Mouse (Mus musculus): ENCODE measurements around the gene Odf3. TPM values are rescaled to one million over a fixed set of nuclear protein-coding genes. Genes with fewer than 3 reads are reported as not detected.
"Not testable (repeated sequence)": the region's sequence is repeated elsewhere in the genome, so short reads cannot be mapped to it uniquely, and the experiment has no call there.

Odf3 gene
- polyA plus RNA-seq, 1 experiment from 2014 or later: 0.13 TPM

DNA sequence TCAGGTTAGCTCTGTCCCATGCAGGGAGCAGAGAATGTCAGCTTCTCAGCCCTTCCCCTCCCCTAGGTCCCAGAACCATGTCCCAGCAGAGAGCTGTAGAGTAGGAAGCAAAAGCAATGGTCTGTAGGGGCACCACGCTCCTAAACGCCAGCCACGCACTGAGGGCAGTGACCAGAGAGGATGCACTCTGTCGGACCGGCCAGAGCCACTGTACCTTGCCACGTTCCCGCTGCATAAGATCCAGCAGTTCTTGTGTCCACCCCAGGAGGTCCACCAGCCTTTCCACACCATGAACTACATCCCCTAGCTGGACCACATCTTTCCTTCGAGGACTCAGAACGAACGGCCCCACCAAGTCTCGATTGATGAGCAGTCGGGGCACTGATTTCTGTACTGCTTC lies 17.2 kb downstream of the Odf3 start:
- peaks cover 65% of the 10 kb centered on the region for H3K36me3 ChIP-seq (replicated peaks)
- WGBS: 95% methylated on average over 12 of the region's 12 CpGs

DNA sequence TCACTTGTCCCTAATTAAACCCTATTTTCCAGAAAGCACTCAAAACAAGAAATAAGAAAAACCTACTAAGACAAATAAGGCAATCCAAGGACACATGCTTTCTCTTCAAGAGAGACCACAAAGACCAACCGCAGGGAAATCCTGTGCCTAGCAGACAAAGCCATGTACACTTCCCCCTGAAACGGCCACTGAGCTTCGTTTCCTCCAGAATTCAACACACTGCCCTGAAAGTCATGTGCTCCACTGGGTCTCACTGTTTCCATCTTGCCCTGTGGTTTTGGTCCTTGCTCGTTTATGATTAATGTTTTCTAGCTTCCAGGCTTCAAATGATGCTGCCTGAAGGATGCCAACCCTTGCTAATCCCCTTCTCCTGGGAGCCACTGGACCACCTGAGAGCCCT lies 26.6 kb downstream of the Odf3 start:
- no peak overlapping the region for H3K27ac ChIP-seq
- no peak overlapping the region for H3K4me3 ChIP-seq (replicated peaks)
- no peak overlapping the region for H3K4me2 ChIP-seq
- H3K9ac ChIP-seq: no peak overlapping the region
- H3K9me3 ChIP-seq: no peaks in the 10 kb centered on the region
- no peaks in the 10 kb centered on the region for H3K4me1 ChIP-seq
- no peaks in the 10 kb centered on the region for H3K27me3 ChIP-seq
- H3K36me3 ChIP-seq (replicated peaks): peaks cover 39% of the 10 kb centered on the region
- WGBS: 87% methylated on average over 4 of the region's 4 CpGs
- ATAC-seq (ENCODE audit: low FRiP score): no peak

More for the DNA sequence above, 17.2 kb downstream of the Odf3 start:
- Histone ChIP-seq H3K27ac (no peak overlapping the region), H3K4me3 (replicated peaks) (no peak overlapping the region), H3K4me1 (0 out of 2 replicates have a peak, but pooled peaks cover under 1% of the 10 kb centered on the region), H3K9me3 (no peaks in the 10 kb centered on the region), H3K27me3 (no peaks in the 10 kb centered on the region), H3K9ac (no peak overlapping the region), H3K4me2 (no peak overlapping the region)
- no peak for ATAC-seq (ENCODE audit: low FRiP score)

DNA sequence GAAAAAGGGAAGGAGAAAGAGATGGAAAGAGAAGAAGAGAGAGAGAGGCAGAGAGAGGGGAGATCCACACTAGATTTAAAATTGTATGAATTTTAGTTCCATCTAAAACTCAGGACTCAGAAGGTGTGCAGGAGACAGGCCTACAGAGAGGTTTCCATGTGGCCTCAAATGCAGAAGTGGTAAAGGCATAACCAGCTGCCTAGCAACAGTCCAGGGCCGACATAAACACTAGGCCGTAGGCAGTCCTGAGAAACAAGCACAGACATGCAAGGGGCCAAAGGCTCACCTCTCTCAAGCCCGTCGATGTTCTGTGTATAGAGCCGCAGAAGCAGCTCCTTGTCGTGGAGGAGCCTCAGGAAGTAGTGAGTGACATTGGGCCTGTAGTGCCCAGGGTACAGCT lies 29.8 kb downstream of the Odf3 start:
- no peak overlapping the region; the same call in 1 of the 2 replicates for H3K9ac ChIP-seq
- no peaks in the 10 kb centered on the region for H3K27me3 ChIP-seq
- H3K4me3 ChIP-seq (replicated peaks): no peak overlapping the region
- H3K9me3 ChIP-seq: no peaks in the 10 kb centered on the region
- WGBS: 92% methylated on average over 6 of the region's 6 CpGs
- peaks cover 7% of the 10 kb centered on the region for H3K4me1 ChIP-seq
- no peak overlapping the region for H3K27ac ChIP-seq
- ATAC-seq (ENCODE audit: low FRiP score): no peak
- H3K4me2 ChIP-seq: no peak overlapping the region
- H3K36me3 ChIP-seq (replicated peaks): peaks cover 33% of the 10 kb centered on the region

DNA sequence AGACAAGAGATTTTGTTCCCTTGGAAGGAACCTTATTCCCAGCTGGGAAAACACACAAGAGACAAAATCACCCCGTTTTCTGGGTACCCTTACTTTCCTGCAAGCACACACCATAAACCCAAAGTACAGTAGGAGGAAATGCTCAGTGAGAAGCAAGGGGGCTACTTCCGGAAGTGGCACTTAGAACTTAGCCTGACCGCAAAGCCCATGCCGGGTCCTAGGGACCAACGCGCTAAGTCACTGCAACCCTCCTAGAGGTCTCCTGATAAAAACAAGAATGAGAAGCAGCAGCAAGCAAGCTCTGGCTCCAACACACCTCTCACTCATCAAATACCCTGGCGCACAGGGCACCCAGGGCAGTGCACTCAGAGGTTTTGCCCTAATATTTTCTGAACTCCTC lies 31.8 kb downstream of the Odf3 start:
- no peak for ATAC-seq (ENCODE audit: low FRiP score)
- Histone ChIP-seq H3K9me3 (no peaks in the 10 kb centered on the region), H3K4me3 (replicated peaks) (no peak overlapping the region), H3K27ac (no peak overlapping the region), H3K36me3 (replicated peaks) (peaks cover 30% of the 10 kb centered on the region), H3K9ac (no peak overlapping the region), H3K4me1 (peaks cover 17% of the 10 kb centered on the region), H3K4me2 (no peak overlapping the region), H3K27me3 (no peaks in the 10 kb centered on the region)
- WGBS: 92% methylated on average over 7 of the region's 7 CpGs

DNA sequence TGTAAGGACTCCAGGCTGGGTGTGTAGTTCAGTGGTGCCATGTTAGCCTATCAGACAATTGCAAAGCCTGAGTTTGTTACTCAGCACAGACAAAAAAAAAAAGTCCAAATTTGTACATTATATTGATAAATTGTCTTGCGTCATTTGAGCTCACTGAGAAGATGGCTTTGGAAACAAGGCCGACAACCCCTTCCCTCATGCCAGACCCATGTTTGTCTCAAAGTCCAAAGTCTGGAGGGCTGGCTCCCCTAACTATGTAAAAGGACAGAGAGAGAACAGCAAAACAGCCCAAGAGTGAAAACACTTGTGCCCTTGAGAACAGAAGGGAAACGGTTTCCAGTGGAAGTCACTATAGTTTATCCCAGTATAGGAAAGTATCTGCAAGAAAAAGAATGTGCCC lies 32.8 kb downstream of the Odf3 start:
- no peak overlapping the region for H3K9ac ChIP-seq
- no peaks in the 10 kb centered on the region for H3K9me3 ChIP-seq
- H3K27ac ChIP-seq: no peak overlapping the region
- H3K4me1 ChIP-seq: peaks cover 17% of the 10 kb centered on the region
- 91% methylated on average over 3 of the region's 3 CpGs for WGBS
- no peaks in the 10 kb centered on the region for H3K27me3 ChIP-seq
- peak overlapping the region; percentile 66; the same call in 1 of the 2 replicates for H3K4me2 ChIP-seq
- peaks cover 22% of the 10 kb centered on the region for H3K36me3 ChIP-seq (replicated peaks)
- ATAC-seq (ENCODE audit: low FRiP score): no peak
- no peak overlapping the region for H3K4me3 ChIP-seq (replicated peaks)

DNA sequence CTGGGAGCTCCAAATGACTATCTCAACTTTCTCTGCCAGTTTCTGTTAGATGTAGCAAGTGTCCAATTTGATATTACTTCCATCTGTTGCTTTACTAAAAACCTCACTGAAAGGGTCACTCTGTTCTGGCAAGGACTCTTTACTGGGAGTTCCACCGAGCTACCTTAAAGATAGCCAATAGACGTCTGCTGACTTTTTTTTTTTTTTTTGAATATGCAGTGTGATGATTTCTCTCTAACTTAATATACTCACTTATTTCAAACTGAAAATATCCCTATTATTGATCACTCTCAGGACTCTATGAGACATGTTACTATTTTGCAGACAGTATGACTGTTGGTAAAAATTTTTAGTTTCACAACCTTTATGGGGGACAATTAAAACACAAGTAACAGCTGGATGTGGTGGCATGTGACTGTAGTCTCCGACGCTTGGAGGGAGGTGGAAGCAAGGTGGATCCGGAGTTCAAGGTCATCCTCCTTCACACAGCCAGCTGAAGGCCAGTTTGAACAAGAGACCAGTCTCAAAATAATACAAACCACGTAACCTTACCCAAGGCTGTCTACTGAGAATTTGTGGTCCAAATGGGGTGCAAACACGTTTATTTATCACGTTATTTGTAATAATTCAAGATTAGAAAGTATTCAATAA lies 33.4 kb downstream of the Odf3 start:
- H3K4me1 ChIP-seq: peaks cover 17% of the 10 kb centered on the region
- peak overlapping the region; percentile 95 for H3K4me3 ChIP-seq (replicated peaks)
- no peak for ATAC-seq (ENCODE audit: low FRiP score)
- H3K27ac ChIP-seq: no peak overlapping the region
- H3K9me3 ChIP-seq: no peaks in the 10 kb centered on the region
- H3K4me2 ChIP-seq: peak overlapping the region; percentile 66
- WGBS: 32% methylated on average over 8 of the region's 8 CpGs
- H3K36me3 ChIP-seq (replicated peaks): peaks cover 20% of the 10 kb centered on the region
- peak overlapping the region; percentile 83 for H3K9ac ChIP-seq
- H3K27me3 ChIP-seq: no peaks in the 10 kb centered on the region

DNA sequence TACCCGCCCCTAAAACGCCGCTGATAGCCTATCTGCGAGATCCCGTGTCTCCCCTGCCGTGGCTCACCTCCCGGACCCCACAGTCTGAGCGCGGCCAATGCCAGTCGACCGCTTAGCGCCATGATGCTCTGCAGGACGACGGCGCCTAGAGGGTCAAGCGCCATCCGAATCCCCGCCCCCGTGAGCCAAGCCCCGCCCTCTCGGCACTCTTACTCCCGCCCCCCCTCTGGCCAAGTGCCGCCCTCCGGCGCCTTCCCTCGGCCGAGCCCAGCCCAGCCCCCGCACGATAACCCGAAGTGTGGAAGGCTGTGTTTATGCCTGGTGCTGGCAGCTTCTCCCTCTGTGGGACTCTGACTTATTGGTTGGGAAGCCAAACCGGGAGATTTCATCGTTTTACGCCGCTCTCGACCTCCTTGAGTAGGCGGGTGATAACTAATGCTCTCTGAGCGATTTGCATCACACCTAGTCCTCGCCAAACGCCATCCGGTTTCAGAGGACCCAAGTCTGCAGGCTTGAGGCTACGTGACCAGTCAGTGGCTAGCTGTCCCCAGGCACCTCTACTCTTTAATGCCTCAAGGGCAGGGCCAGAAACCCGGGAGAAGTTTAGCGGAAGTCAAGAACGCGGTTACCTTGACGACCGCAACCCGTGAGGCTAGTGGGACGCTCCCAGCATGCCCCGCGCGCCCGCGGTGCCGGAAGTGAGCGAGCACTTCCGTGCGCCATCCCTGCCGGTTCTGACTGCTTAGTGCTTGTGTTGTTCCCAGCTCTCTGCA lies 34.3 kb downstream of the Odf3 start, which contains the start of the genes Psmd13 and Sirt3:
TSS of gene Psmd13 (plus strand) at position 273 of the 773 bp plus-strand sequence.
TSS of gene Sirt3 (minus strand) at position 614 of the 773 bp plus-strand sequence.
- H3K36me3 ChIP-seq (replicated peaks): peaks cover 21% of the 10 kb centered on the region
- under 1% methylated on average over 57 of the region's 59 CpGs for WGBS
- H3K4me3 ChIP-seq (replicated peaks): peak within 1 kb of the TSS; percentile 95
- no peaks in the 10 kb centered on the region for H3K9me3 ChIP-seq
- peak within 1 kb of the TSS; percentile 84 for H3K27ac ChIP-seq
- peak; percentile 96 for ATAC-seq (ENCODE audit: low FRiP score)
- peaks cover 17% of the 10 kb centered on the region for H3K4me1 ChIP-seq
- peak within 1 kb of the TSS; percentile 83 for H3K9ac ChIP-seq
- peak within 1 kb of the TSS; percentile 66 for H3K4me2 ChIP-seq
- no peaks in the 10 kb centered on the region for H3K27me3 ChIP-seq

DNA sequence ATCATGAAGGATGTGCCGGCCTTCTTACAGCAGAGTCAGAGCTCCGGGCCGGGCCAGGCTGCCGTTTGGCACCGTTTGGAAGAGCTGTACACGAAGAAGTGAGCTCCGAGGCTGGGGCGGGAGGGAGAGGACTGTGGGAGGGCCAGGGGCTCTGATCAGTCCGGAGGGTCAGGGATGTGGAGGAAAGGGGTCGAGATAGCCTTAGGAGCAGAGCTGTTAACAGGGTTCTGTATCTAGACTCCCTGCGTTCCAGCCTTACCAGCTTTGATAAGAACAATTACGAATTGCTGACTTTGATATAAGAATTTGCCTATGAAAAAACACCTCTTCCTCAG lies 34.8 kb downstream of the Odf3 start:
- peak; percentile 73 for ATAC-seq (ENCODE audit: low FRiP score)
- H3K9ac ChIP-seq: peak overlapping the region; percentile 83
- peak overlapping the region; percentile 69 for H3K27ac ChIP-seq
- peaks cover 21% of the 10 kb centered on the region for H3K36me3 ChIP-seq (replicated peaks)
- H3K4me3 ChIP-seq (replicated peaks): peak overlapping the region; percentile 95
- H3K27me3 ChIP-seq: no peaks in the 10 kb centered on the region
- no peaks in the 10 kb centered on the region for H3K9me3 ChIP-seq
- peaks cover 17% of the 10 kb centered on the region for H3K4me1 ChIP-seq
- H3K4me2 ChIP-seq: peak overlapping the region; percentile 66
- under 1% methylated on average over 12 of the region's 12 CpGs for WGBS

DNA sequence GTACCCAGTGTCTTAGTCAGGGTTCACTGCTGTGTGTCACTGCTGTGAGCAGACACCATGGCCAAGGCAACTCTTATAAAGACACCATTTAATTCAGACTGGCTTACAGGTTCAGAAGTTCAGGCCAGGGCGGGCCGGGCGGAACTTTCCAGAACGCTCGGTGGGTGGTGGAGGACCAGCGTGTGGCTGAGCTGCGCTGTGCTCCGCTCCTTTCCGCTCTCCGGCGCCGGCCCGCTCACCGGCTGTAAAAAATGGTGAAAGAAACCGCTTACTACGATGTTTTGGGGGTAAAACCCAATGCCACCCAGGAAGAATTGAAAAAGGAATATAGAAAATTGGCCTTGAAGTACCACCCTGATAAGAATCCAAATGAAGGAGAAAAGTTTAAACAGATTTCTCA lies 43.0 kb downstream of the Odf3 start:
- not testable (repeated sequence) for H3K4me1 ChIP-seq; H3K27ac ChIP-seq; H3K9me3 ChIP-seq; H3K27me3 ChIP-seq; H3K4me3 ChIP-seq (replicated peaks); H3K9ac ChIP-seq; ATAC-seq (ENCODE audit: low FRiP score); H3K4me2 ChIP-seq
- 96% methylated on average over 16 of the region's 16 CpGs for whole genome bisulfite sequencing
- peaks cover 78% of the 10 kb centered on the region for H3K36me3 ChIP-seq (replicated peaks)

DNA sequence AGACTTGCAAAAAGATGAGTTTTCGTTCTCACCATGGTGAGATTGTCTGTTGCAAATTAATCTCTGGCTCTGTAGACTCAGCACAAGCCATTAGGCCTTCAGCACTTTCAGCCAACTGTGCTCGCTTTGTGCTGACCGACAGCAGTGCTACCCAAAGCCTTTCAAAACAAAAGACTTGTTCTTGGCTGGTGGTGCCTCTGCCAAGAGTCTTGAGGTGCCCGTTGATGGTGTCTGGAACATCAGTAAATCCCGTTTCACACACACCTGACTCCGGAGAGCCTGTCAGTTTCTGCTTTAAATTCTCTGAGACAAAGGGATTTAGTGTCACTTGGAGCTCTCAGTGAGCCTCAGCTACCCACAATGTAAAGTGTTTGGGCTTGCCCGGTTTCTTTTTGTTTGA lies 46.4 kb downstream of the Odf3 start:
- no peaks in the 10 kb centered on the region for H3K9me3 ChIP-seq
- H3K4me3 ChIP-seq (replicated peaks): no peak overlapping the region
- peaks cover 81% of the 10 kb centered on the region for H3K36me3 ChIP-seq (replicated peaks)
- no peak overlapping the region for H3K27ac ChIP-seq
- H3K4me2 ChIP-seq: no peak overlapping the region
- no peak overlapping the region for H3K9ac ChIP-seq
- WGBS: 90% methylated on average over 7 of the region's 7 CpGs
- ATAC-seq (ENCODE audit: low FRiP score): no peak
- H3K4me1 ChIP-seq: no peaks in the 10 kb centered on the region
- H3K27me3 ChIP-seq: no peaks in the 10 kb centered on the region

DNA sequence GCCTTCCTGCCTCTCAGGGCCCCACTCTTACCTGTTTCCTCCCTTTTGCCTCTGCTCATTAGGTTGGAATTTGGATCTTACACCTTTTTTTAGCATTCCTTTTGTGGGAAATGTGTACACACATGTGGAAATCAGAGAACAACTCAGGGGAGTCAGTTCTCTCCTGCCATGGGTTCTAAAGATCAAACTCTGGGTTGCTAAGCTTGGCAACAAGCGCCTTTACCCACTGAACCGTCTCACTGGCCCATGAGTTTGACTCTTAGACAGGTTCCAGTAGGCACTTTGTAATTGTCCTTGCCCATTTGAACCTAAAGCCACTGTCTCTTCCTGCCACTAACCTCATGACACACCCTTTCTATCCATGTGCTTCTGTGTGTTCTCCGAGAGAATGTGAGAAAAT lies 47.0 kb downstream of the Odf3 start:
- WGBS: 94% methylated on average over 3 of the region's 3 CpGs

DNA sequence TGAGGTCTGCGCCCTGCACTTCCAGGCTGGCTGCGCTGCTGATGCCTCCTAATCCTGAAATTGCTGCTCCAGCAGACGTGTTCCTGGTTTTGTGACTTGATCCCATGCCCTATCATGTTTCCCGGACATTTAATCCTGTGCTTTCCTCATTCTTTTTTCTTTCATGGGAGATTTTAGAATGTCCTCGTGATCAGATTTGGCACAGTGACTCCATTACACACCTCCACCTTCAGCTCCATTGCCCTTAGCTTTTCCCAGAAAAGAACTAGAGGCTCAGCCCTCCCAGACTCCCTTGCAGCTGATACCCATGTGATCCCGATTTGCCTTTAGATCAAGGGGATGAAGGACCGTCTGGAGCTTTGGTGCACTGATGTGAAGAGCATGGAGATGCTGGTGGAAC lies 50.3 kb downstream of the Odf3 start:
- Histone ChIP-seq H3K27ac (no peak overlapping the region), H3K27me3 (no peaks in the 10 kb centered on the region), H3K9me3 (no peaks in the 10 kb centered on the region), H3K36me3 (replicated peaks) (peaks cover 60% of the 10 kb centered on the region), H3K4me3 (replicated peaks) (no peak overlapping the region), H3K4me2 (no peak overlapping the region), H3K4me1 (no peaks in the 10 kb centered on the region), H3K9ac (no peak overlapping the region)
- ATAC-seq (ENCODE audit: low FRiP score): no peak
- WGBS: 91% methylated on average over 7 of the region's 7 CpGs

More for the DNA sequence above, 47.0 kb downstream of the Odf3 start:
- Histone ChIP-seq H3K9ac (no peak overlapping the region), H3K27me3 (no peaks in the 10 kb centered on the region), H3K27ac (no peak overlapping the region), H3K4me3 (replicated peaks) (no peak overlapping the region), H3K4me2 (no peak overlapping the region), H3K4me1 (no peaks in the 10 kb centered on the region), H3K36me3 (replicated peaks) (peaks cover 80% of the 10 kb centered on the region), H3K9me3 (no peaks in the 10 kb centered on the region)
- no peak for ATAC-seq (ENCODE audit: low FRiP score)

DNA sequence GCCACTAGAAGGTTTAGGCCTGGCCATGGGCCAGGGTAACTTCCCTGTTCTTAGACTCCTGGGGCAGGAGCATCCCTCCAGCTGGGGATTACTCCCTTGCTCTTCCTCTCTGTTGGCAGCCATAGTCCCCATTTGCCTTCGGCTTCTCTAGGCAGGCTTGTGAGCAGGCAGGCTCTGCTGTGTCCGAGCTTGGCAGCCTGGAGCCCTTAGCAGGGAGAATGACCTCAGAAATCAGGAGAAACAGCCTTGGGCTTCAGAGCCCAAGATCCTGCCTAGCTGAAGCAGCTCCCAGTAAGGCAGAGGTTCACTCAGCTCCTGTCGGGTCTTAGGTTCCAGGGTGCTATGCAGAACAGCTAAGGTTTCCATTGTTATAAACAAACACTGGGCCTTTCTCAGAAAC lies 51.5 kb downstream of the Odf3 start:
- Histone ChIP-seq H3K9me3 (no peaks in the 10 kb centered on the region), H3K27me3 (no peaks in the 10 kb centered on the region), H3K9ac (no peak overlapping the region), H3K4me3 (replicated peaks) (no peak overlapping the region), H3K4me2 (no peak overlapping the region), H3K36me3 (replicated peaks) (peaks cover 48% of the 10 kb centered on the region), H3K4me1 (no peaks in the 10 kb centered on the region), H3K27ac (no peak overlapping the region)
- ATAC-seq (ENCODE audit: low FRiP score): no peak
- WGBS: 85% methylated on average over 3 of the region's 3 CpGs
